Mouse (Mus musculus): ENCODE data around the gene Fam199x. TPM values are rescaled to one million over a fixed set of nuclear protein-coding genes. Genes with fewer than 3 reads are reported as not detected.

Fam199x gene
- polyA plus RNA-seq (2012; rRNA removed) (0.28 and 0.46 TPM in 2 replicates), polyA plus RNA-seq (2014; fragmentation: Nextera tagmentation; extraction: Ambion mirVana) (0.76 and 0.99 TPM in 2 replicates)

DNA sequence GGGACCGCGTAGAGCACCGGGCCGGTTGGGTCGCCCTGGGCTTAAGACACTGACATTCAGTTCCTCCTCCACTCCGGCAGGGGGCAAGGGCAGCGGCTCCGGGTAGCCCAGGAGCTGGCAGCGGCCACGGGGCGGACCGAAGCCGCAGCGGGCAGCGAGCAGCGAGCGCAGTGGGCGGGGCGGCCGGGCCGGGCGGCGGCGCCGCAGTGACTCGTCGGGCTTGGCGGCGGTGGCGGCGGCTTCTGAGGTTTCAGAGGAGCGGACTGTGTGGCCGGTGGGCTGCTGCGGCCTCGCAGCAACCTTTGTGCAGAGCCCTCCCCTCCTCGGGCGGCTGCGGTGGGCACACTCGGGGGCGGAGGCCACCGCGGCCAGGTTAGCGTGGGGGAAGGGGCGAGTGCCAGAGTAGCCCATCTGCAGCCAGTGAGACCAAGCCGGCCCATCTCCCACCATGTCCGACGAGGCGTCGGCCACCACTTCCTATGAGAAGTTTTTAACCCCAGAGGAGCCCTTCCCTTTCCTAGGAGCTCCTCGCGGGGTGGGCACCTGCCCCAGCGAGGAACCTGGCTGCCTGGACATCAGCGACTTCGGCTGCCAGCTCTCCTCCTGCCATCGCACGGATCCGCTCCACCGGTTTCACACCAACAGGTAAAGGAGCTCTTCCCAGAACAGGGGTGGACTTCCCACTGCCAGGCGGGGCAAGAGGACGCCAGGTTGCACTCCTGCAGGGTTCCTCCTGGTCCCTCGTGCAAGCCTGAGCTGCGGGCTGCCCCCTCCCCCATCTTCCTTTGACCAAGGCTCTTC, at the start of gene Fam199x:
Gene Fam199x, plus strand, starts transcription at position 170 of the 801 bp plus-strand sequence.
- Histone ChIP-seq H3K4me3 (ENCODE audit: insufficient read depth in 1 of 2, low read depth in 2 of 2, low read length in 2 of 2) (peak within 1 kb of the TSS; percentile 61 to 68), H3K9me3 (ENCODE audit: control insufficient read depth, low read length) (no peaks in the 10 kb centered on the region), H3K4me2 (ENCODE audit: low read depth) (peak within 1 kb of the TSS; percentile 77), H3K4me1 (replicated peaks; ENCODE audit: control insufficient read depth in 2 of 2, insufficient read depth in 2 of 2, low read length in 1 of 2) (peaks cover 0 to 5% of the 10 kb centered on the region in 2 experiments; a peak in 1 of 4 replicates), H3K27ac (no peak within 1 kb of the TSS), H3K27me3 (ENCODE audit: control insufficient read depth, insufficient read depth, low read length) (no peaks in the 10 kb centered on the region), H3K9ac (replicated peaks) (peak within 1 kb of the TSS; percentile 55), H3K36me3 (replicated peaks; ENCODE audit: control insufficient read depth, insufficient read depth, low read depth) (no peaks in the 10 kb centered on the region)
- TF ChIP-seq EP300 (IDR thresholded peaks at IDR 0.05; ENCODE audit: low read depth) (no peak), CTCF (IDR thresholded peaks at IDR 0.05; ENCODE audit: low read depth) (peak; percentile 62)
- WGBS (ENCODE audit: insufficient replicate concordance): 11% methylated on average over 47 of the region's 62 CpGs
- DNase-seq (ENCODE audit: low read depth in 3 of 3, low spot score in 3 of 3) (peak; percentile 42 to 54 (median 53)), ATAC-seq (ENCODE audit: insufficient read depth) (peak; percentile 91)

DNA sequence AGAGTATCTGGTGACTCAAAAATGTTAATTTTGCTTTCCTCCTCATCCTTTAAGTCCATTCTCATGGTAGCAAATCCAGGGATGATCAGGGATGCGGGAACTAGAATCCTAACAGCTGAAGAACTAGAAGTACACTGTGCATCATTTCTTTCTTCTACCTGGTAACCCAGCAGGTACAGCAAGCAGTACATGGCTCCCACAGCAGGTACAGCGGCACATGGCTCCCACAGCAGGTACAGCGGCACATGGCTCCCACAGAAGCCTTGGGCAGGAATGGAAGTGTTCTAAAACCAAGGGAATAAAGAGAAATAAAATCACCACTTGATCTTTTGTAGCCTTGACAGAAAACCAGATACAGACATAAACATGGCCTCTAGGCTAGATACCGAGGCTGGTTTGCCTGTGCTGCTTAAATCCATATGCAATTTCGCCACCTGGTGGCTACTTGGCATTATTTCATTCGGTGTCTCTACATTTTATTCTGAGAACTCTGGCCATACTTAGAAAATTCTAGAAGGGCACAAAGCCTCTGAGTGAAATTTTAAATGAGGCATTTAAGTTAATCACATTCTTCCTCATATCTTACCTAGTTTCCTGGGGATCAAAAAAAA, 34.2 kb upstream of the Fam199x start:
- no peak overlapping the region for H3K4me3 ChIP-seq (ENCODE audit: insufficient read depth in 1 of 2, low read depth in 2 of 2, low read length in 2 of 2)
- H3K4me1 ChIP-seq (replicated peaks; ENCODE audit: control insufficient read depth in 2 of 2, insufficient read depth in 2 of 2, low read length in 1 of 2): no peaks in the 10 kb centered on the region
- no peak for TF ChIP-seq EP300 (IDR thresholded peaks at IDR 0.05; ENCODE audit: low read depth)
- TF ChIP-seq CTCF (IDR thresholded peaks at IDR 0.05; ENCODE audit: low read depth): peak; percentile 50
- no peaks in the 10 kb centered on the region for H3K9me3 ChIP-seq (ENCODE audit: control insufficient read depth, low read length)
- no peak overlapping the region for H3K27ac ChIP-seq
- DNase-seq (ENCODE audit: low read depth in 3 of 3, low spot score in 3 of 3) (peak; percentile 17 to 20 (median 19)), ATAC-seq (ENCODE audit: insufficient read depth) (no peak)
- no peaks in the 10 kb centered on the region for H3K27me3 ChIP-seq (ENCODE audit: control insufficient read depth, insufficient read depth, low read length)
- no peak overlapping the region for H3K4me2 ChIP-seq (ENCODE audit: low read depth)
- WGBS (ENCODE audit: insufficient replicate concordance): 40% methylated on average over 6 of the region's 6 CpGs
- H3K36me3 ChIP-seq (replicated peaks; ENCODE audit: control insufficient read depth, insufficient read depth, low read depth): no peaks in the 10 kb centered on the region
- H3K9ac ChIP-seq (replicated peaks): no peak overlapping the region

DNA sequence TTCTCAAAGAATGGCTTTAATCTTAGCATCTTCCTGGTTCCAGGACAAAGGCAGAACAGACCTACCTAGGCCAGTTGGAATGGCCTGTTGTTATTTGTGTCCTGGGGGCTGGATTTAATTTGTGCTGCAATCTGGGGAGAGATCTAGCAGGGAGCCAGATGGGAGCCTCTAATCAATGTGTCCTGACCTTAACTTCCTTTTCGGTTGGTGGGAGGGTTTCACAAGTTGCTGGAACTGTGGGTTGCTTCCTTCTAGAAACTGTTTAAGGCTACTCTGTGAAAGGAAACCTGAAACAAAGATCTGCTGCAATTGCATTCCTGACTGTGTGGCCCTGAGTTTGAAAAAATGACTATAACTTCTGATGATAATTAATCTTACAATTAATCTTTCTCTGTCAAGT, 31.7 kb upstream of the Fam199x start:
- no peaks in the 10 kb centered on the region for H3K27me3 ChIP-seq (ENCODE audit: control insufficient read depth, insufficient read depth, low read length)
- H3K4me2 ChIP-seq (ENCODE audit: low read depth): no peak overlapping the region
- no peaks in the 10 kb centered on the region for H3K9me3 ChIP-seq (ENCODE audit: control insufficient read depth, low read length)
- no peak overlapping the region for H3K27ac ChIP-seq
- H3K36me3 ChIP-seq (replicated peaks; ENCODE audit: control insufficient read depth, insufficient read depth, low read depth): no peaks in the 10 kb centered on the region
- H3K4me3 ChIP-seq (ENCODE audit: insufficient read depth in 1 of 2, low read depth in 2 of 2, low read length in 2 of 2): no peak overlapping the region
- DNase-seq (ENCODE audit: low read depth in 3 of 3, low spot score in 3 of 3): no peak
- ATAC-seq (ENCODE audit: insufficient read depth): no peak
- TF ChIP-seq EP300 (IDR thresholded peaks at IDR 0.05; ENCODE audit: low read depth): no peak
- no peak for TF ChIP-seq CTCF (IDR thresholded peaks at IDR 0.05; ENCODE audit: low read depth)
- no peak overlapping the region for H3K9ac ChIP-seq (replicated peaks)
- WGBS (ENCODE audit: insufficient replicate concordance): 54% methylated on average over 1 of the region's 1 CpGs
- no peaks in the 10 kb centered on the region for H3K4me1 ChIP-seq (replicated peaks; ENCODE audit: control insufficient read depth in 2 of 2, insufficient read depth in 2 of 2, low read length in 1 of 2)

DNA sequence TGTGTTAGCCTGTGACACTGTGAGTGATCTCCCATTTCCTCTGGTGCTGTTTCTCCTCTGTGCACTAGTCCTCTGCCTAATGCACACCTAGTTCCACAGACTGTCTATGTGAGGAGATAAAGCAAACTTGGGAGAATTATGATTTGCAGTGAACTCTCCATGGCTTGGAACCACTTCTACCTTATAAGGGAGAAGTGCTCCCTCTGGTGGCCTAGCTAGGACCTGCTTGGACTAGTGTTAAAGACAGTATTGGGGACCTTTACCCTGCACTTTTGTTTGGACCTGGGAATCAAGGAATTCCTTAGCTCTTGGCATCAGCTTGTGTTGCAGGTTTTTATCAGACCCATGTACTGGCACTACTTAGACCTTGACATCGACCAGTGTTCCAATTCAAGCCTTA, 30.1 kb upstream of the Fam199x start:
- Histone ChIP-seq H3K27me3 (ENCODE audit: control insufficient read depth, insufficient read depth, low read length) (no peaks in the 10 kb centered on the region), H3K4me2 (ENCODE audit: low read depth) (no peak overlapping the region), H3K9ac (replicated peaks) (no peak overlapping the region), H3K4me3 (ENCODE audit: insufficient read depth in 1 of 2, low read depth in 2 of 2, low read length in 2 of 2) (no peak overlapping the region), H3K9me3 (ENCODE audit: control insufficient read depth, low read length) (no peaks in the 10 kb centered on the region), H3K4me1 (replicated peaks; ENCODE audit: control insufficient read depth in 2 of 2, insufficient read depth in 2 of 2, low read length in 1 of 2) (no peaks in the 10 kb centered on the region), H3K36me3 (replicated peaks; ENCODE audit: control insufficient read depth, insufficient read depth, low read depth) (no peaks in the 10 kb centered on the region), H3K27ac (no peak overlapping the region)
- 5% methylated on average over 1 of the region's 1 CpGs for WGBS (ENCODE audit: insufficient replicate concordance)
- DNase-seq (ENCODE audit: low read depth in 3 of 3, low spot score in 3 of 3) (peak; percentile 23 to 33 (median 29)), ATAC-seq (ENCODE audit: insufficient read depth) (peak; percentile 57; the same call in 1 of the 2 replicates)
- TF ChIP-seq EP300 (IDR thresholded peaks at IDR 0.05; ENCODE audit: low read depth) (no peak), CTCF (IDR thresholded peaks at IDR 0.05; ENCODE audit: low read depth) (peak; percentile 68)

DNA sequence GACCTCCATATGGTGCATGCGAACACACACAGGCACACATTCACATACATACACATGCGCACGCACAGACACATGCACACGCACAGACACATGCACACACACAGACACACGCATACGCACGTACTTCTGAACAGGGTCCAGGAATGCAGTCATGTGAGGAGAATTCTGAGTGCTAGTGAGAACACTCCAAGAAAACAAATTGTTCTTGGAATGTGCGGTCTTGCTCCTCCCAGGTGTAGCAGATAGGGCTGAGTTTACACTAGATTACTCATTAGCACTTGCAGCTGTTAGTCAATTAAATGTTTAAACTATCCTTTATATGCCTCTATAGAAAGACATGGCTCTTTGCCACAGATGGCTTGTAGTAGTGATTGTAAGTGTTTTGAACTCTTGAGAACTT, 18.5 kb upstream of the Fam199x start:
- Histone ChIP-seq H3K4me3 (ENCODE audit: insufficient read depth in 1 of 2, low read depth in 2 of 2, low read length in 2 of 2) (no peak overlapping the region), H3K36me3 (replicated peaks; ENCODE audit: control insufficient read depth, insufficient read depth, low read depth) (no peaks in the 10 kb centered on the region), H3K27me3 (ENCODE audit: control insufficient read depth, insufficient read depth, low read length) (no peaks in the 10 kb centered on the region), H3K9ac (replicated peaks) (no peak overlapping the region), H3K9me3 (ENCODE audit: control insufficient read depth, low read length) (no peaks in the 10 kb centered on the region), H3K4me2 (ENCODE audit: low read depth) (no peak overlapping the region), H3K4me1 (replicated peaks; ENCODE audit: control insufficient read depth in 2 of 2, insufficient read depth in 2 of 2, low read length in 1 of 2) (no peaks in the 10 kb centered on the region), H3K27ac (no peak overlapping the region)
- no peak for TF ChIP-seq EP300 (IDR thresholded peaks at IDR 0.05; ENCODE audit: low read depth)
- TF ChIP-seq CTCF (IDR thresholded peaks at IDR 0.05; ENCODE audit: low read depth): no peak
- DNase-seq (ENCODE audit: low read depth in 3 of 3, low spot score in 3 of 3) (no peak), ATAC-seq (ENCODE audit: insufficient read depth) (no peak)
- WGBS (ENCODE audit: insufficient replicate concordance): 85% methylated on average over 8 of the region's 8 CpGs

All from liver, embryonic 14.5 days (tissue).